Mouse (Mus musculus): ENCODE measurements around the gene Arsa. TPM values are rescaled to one million over a fixed set of nuclear protein-coding genes. Genes with fewer than 3 reads are reported as not detected.
A peak's percentile ranks its signal among the peaks of the same experiment; 100 is the strongest.

The Arsa gene
- total RNA-seq (2021): 10 to 100 TPM; 29.4 to 29.6 TPM

DNA sequence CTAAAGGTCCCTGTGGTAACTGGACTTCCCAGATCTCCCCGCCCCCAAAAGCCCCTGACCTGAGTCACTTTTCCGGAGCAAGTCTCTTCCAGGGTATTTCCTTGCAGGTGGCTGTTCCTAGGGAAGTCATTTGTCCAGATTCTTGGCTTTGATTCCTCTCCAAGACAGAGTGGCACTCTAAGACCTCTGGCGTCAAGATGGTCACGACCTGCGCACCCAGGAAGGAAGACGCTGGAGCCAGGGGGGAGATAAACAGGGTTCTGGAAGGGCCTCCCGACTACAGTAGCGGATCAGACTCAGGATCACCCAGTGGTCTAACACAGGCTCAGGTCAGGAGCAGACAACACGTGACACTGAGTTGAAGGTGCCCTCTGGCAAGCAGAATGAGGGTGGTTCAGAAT is at the start of gene Arsa:
TSS of gene Arsa (minus strand) at position 335 of the 401 bp plus-strand sequence.
- DNase-seq (ENCODE audit: extremely low spot score in 1 of 2, low spot score in 1 of 2): no peak

DNA sequence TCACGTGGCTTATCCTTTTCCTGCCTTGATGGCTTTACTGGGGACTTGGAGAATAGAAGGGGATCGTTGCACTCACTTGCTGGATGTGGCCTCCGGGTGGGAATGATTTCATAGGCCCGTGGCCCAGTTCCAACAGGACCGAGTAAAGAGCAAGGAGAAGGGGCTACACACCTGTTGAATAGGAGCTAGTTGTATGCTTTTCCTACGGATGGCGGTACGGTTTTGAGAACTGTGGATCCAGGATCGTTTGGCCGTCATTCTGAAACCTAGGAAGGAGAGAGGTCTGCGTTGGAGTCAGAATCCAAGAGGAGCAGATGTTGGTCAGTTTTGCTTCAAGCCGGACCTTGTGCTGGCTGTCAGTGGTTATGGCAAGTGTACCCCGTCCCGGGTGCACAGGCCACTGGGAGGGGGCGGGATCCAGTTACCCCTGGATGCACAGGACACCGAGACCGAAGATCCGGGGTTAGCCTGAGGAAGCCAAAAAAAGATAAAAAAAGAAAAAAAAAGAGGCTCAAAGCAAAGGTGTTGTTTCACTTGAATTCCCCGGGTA is 49.6 kb upstream of the Arsa start:
- no peak for DNase-seq (ENCODE audit: extremely low spot score in 1 of 2, low spot score in 1 of 2)

DNA sequence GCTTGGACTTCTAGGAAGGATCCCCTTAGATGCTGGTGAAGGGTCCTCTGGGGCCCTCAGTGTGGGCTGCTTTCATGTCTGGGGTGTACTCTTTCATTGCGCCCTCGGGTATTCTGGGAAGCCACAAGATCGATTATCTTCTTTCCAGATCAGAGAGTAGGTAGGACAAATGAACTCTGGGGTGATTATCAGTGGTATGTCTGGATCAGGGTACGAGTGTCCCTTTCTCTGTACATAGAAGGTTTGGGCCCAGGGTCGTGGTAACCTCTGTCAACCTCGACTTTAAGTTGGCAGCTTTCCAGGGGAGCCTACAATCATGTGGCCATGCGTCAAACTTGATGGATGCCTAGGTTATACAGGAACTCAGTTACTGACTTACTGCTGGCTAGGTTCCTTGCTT is 48.7 kb upstream of the Arsa start:
- no peak for DNase-seq (ENCODE audit: extremely low spot score in 1 of 2, low spot score in 1 of 2)

DNA sequence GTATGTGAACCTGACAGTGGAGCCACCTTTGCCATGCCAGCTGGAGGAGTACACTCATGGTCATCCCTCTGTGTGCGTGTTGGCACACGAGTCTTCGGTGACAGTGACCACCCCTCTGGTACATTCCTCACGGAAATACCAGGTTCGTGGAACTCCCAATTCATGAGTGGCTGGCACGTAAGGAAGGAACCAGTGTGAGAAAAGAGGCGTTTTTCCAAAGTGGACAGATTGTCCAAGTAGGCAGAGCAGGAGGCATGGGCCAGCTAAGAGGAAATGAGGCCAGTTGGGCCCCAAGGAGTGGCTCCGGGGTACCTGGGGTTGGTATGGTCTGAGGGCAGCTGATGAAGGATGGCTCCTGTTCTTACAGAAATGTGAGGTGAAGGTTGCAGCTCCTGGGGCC is 48.2 kb upstream of the Arsa start:
- no peak for DNase-seq (ENCODE audit: extremely low spot score in 1 of 2, low spot score in 1 of 2)

DNA sequence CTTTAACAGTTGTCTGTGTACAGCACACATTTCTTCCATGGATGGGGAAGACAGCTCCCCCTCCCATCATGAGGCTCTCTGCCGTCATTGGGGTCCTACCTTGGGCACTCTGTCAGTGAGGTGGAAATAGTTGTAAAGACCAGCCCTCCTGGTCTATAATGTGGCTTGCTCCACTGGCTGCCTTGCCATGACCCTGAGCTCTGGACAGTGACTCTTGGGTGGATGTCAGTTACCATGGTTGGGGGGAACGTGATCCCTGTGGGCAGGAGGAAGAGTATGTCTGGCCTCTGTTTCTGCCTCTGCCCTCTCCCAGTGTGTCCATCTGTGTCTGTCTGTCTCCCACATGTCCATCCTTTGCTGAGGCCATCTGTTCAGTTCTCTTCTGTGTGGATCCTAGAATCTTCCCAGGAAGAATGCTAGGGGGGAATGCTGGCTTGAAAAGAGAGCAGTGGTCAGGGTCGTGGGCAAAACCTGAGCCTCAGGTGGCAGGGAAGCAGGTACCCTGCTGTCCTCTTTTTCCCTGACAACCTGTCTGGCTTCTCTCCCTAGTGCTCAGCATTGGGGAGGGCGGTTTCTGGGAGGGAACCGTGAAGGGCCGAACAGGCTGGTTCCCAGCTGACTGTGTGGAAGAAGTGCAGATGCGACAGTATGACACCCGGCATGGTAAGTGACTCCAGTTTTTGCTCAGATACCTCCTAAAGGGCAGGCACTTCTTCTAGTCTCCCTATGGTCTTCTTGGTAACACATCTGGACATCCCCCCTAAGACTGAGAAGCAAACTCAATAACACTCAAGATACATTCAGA is 47.6 kb upstream of the Arsa start:
- DNase-seq (ENCODE audit: extremely low spot score in 1 of 2, low spot score in 1 of 2): no peak

DNA sequence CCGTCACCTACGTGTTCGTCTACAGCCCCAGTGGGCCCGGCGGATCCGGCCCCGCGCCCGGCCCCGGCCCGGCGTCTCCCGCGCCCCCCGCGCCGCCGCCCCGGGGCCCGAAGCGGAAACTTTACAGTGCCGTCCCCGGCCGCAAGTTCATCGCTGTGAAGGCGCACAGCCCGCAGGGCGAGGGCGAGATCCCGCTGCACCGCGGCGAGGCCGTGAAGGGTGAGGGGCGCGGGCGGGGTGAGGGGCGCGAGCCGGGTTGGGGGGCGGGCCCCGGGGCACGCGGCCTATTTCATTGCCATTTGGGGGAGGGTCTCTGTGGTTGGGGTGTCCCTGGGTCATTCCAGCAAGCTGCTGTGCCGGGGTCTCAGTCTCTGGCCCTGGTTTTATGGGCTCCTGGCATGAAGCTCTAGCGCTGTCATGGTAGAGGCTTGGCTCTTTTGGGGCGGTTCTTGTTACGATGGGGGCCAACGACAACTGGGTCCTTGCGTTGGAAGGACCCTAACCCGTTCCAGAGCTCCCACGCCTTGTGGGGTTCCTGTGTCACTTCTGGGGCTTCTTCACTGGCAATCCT is 46.9 kb upstream of the Arsa start:
- DNase-seq (ENCODE audit: extremely low spot score in 1 of 2, low spot score in 1 of 2): no peak

DNA sequence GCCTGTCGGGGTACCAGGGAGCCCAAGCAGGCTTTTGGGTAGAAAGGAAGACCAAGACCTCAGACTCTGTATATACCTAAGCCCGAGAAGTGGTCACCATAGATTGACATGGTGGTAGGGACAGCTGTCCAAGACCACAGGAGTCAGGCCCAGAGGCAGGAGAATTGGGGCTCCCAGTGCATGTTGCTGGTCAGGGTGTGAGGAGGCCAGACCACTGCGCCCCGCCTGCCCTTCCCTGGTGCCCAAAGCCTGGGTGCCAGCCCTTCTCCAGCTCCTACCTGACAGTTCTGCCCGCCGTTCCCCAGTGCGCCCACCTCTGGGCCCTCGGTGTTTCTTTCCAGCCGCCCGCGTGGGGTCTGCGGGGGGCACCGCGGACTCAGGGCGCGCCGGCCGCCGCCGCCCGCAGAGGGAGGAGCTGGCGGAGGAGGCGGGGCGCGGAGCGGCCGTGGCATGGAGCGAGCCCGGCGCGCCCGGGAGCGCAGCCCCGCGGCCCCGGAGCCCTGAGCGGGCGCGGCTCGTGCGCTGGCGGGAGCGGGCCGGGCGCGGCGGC is 46.1 kb upstream of the Arsa start:
- no peak for DNase-seq (ENCODE audit: extremely low spot score in 1 of 2, low spot score in 1 of 2)

DNA sequence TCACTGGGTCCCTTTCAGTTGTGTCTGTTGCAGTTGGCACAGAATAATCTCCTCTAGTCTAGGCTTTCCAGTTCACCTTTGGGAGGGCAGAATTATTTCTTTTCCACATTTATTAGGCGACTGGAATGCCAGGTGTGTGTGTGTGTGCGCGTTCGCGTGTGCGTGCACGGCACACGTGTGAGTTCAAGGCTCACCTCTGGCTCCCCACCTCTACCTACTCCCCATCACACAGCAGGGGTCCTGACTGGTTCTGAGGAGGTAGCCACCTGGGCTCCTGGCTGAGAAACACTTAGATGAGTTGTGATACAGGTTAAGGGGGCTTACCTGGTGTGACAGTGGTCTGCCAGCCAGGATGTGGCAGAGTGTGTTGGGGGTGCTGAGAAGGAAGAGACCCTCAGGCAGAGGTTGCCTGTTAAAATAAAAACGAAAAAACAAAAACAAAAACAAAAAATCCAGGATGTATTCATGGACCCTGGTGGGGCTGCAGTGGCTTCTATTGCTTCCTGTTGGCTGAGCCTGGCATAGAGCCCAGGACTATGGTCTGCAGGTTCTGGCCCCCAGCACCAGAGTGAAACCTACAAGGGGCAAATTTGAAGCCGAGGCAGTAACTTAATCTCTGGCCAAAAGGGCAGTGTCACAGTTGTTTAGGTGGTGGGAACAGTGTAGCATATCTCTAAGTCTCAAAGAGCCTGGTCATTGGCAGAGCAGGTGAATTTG is 45.5 kb upstream of the Arsa start:
- no peak for DNase-seq (ENCODE audit: extremely low spot score in 1 of 2, low spot score in 1 of 2)

DNA sequence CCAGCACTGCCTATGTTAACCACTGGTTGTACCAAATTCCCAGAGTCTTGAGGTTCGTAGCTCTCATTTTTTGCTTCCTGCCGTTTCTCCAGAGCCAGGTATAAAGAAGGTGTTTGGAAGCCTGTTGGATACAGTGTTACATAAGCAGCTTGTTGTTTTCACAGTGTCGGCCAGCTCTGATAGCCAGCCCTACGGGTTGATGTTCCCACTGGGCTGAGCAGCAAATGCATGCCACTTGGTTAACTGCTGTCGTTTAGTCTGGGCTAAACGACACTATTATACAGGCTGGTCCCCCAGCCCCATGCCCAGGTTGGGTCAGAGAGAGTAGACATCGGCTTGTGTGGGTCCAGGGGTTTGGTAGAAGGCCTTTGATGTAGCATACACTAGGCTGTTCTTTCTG is 44.7 kb upstream of the Arsa start:
- DNase-seq (ENCODE audit: extremely low spot score in 1 of 2, low spot score in 1 of 2): no peak

DNA sequence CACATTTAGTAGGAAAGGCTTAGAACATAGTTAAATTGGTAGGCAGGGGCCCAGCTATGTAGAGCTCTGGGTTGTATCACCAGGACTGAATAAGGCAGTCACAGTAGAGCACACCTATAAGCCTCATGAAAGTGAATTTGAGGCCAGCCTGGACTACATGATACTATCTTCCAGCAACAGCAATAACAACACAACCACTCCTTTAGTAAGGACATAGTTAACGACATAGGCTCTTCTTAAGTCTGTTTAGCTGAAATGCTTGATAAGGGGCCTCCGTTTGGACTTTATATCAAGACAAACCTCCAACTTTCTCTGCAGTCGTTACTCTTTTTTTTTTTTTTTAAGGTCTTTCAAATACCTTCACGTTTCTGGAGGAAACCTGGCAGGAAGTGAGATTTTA is 35.5 kb upstream of the Arsa start:
- DNase-seq (ENCODE audit: extremely low spot score in 1 of 2, low spot score in 1 of 2): no peak

DNA sequence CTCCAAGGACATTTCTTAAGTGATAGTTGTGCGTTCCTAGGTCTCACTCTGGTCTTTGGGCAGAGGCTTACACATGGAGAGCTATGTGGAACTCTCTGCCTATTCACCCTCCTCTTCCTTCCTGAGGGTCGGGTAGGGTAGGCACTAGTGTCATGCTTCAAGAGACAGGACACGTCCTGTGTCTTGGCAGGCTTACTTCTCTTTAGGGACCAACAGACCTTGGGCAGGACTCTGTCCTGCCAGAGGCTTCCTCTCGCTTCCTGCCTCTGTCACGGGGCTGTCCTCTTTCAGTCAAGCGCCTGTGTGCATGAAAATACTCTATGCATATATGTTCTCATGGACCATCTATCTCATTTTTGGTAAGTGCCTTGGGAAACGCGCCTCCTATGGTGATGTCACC is 30.5 kb upstream of the Arsa start:
- DNase-seq (ENCODE audit: extremely low spot score in 1 of 2, low spot score in 1 of 2): no peak

DNA sequence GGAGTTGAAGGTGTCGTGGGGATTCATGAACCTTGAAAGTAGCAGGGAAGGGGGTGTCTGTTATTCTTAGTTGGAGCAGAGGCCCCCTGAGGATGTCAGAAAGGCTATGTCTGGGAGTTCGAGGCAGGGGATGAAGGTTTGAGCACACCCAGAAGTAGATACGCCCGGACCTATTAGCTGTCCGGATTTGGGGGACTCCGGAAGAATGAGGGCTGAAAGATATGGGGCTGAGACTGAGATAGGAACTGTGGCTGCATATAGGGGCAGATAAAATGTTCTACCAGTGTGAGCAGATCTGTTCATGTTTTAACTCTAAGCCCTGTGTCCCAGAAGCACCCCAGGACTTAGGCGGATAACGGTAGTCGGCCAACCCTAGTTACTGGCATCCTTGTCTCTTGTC is 27.6 kb upstream of the Arsa start:
- DNase-seq (ENCODE audit: extremely low spot score in 1 of 2, low spot score in 1 of 2): no peak

DNA sequence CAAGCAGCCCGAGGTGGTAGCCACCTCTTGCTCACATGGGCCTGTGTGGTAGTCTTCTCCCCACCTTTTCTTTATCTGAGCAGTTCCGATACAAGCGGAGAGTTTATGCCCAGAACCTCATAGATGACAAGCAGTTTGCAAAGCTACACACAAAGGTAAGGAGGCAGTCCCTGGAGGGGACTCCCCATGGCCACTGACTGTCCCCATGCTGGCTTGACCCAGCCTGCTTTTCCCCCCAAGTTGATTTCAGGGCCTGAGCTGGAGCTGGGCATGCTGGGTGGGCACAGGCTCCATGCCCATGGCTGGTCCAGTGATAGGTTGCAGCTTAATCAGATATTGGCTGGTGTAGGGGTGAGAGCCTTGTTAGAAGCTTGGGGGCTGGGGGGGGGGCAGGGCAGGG is 24.1 kb upstream of the Arsa start:
- no peak for DNase-seq (ENCODE audit: extremely low spot score in 1 of 2, low spot score in 1 of 2)

DNA sequence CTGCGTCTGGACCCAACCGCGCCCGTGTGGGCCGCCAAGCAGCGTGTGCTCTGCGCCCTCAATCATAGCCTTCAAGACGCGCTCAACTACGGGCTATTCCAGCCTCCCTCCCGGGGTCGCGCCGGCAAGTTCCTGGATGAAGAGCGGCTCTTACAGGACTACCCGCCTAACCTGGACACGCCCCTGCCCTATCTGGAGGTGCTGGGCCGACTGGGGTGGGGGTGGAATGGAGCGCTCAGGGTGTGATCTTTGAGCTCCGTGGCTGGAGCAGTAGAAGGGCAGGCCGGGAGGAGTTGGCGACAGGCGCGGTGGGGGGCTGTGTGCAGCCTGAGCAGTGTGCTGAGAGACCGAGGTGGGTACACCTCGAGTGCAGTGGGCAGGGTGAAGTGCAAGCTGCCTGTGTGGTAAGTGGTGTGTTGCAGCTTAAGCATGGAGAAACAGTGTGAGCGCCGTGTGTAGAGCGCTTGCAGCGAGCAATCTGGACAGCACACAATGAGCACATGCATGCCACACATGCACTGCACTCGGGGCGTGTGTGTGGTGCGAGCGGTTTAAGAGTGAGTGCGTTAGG is 23.1 kb upstream of the Arsa start:
- DNase-seq (ENCODE audit: extremely low spot score in 1 of 2, low spot score in 1 of 2): no peak

DNA sequence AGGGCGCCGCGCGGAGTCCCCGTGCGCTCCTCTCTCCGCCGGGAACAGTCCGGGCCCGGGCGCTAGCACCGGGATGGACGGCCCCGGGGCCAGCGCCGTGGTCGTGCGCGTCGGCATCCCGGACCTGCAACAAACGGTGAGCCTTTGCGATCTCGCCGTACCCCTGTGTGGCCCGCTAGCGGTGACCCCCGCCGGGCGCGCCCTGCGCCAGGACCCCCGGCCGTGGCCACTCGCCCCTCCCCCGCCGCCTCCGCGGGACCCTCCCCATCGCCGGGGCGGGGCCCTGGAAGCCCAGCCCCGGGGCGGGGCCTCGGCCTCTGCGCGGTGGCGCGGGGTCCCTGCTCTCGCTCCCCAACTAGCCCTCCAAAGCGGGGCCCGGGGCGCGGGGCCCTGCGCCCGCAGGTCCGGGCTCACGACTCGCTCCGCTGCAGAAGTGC is 22.6 kb upstream of the Arsa start:
- DNase-seq (ENCODE audit: extremely low spot score in 1 of 2, low spot score in 1 of 2): peak; percentile 58 to 71

DNA sequence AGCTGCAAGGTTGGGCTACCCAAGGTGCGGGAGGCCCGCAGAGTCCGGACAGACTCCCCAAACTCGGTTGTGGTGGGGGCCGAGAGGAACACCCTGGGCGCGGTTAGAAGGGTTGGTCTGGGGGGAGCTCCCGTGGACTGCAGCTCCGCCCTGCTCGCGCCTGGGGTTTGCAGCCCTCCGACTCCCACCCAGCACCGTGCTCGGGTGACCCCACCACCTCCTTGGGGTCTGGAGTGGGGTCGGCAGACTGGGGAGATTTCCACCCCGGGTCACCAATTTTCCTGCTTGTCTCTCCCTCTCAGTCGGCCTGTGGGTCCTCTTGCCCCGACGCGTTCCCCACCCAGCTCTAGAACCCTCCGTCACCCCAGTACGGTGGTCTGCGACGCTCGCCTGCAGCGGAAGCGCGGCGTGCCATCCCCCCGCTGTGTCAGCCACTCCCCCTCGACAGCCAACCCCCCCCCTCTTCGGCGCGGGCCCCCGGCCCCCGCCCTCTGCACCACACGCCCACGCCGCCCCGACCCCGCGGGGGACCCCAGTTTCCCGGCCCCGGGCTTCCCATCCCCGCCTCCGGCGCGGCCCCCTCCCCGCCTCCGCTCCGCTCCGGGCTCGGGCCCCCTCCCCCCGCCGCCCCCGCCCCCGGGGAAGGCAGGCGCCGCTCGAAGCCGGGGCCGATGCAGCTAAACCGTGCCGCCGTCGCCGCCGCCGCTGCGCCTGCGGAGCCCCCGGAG is 21.9 kb upstream of the Arsa start, which contains the start of gene Shank3:
TSS of gene Shank3 (plus strand) at position 663 of the 728 bp plus-strand sequence.
- peak; percentile 21 to 76 for DNase-seq (ENCODE audit: extremely low spot score in 1 of 2, low spot score in 1 of 2)

DNA sequence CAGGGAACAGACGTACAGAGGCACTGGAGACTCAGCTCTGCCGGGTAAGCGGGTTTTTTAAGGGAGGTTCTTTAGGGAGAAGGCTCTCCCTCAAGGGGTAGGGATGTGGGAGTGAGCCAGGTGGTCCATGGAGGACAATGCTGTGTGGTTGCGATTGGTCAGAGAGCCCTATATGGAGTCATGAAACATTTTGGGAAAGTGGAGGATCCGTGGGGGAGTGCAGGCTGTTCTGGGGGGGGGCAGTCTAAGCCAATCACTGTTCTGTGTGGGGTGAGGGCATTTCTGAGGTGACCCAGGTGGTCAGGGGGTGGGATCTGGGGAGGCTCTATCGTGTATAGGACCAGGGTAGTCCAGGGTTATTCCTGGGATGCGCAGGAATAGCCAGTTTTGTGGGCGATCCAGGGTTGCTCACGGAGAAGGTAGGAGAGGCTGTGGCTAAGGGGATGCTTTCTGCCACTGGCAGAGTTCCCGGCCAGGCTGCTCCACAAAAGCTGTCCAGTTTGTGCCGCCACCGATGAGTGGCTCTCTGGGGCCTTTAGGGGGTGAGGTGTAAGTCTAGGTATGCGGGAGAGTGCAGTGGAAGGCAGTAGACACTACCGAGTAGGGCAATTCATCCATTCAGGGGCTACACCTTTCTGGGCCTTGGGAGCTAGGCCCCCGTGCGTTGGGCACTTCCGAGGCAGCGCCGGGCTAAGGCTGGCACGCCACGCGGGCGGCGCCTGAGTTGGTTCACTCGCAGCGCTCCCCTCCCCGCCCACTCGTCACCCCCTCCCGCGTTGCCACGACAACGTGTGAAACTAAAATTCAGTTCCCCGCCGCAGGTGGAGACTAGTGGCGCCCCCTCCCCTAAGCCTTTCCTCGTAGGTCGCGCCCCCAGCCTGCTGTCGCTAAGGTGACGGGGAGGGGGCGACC is 21.1 kb upstream of the Arsa start:
- DNase-seq (ENCODE audit: extremely low spot score in 1 of 2, low spot score in 1 of 2): peak in 1 of 2 experiments; percentile 67

DNA sequence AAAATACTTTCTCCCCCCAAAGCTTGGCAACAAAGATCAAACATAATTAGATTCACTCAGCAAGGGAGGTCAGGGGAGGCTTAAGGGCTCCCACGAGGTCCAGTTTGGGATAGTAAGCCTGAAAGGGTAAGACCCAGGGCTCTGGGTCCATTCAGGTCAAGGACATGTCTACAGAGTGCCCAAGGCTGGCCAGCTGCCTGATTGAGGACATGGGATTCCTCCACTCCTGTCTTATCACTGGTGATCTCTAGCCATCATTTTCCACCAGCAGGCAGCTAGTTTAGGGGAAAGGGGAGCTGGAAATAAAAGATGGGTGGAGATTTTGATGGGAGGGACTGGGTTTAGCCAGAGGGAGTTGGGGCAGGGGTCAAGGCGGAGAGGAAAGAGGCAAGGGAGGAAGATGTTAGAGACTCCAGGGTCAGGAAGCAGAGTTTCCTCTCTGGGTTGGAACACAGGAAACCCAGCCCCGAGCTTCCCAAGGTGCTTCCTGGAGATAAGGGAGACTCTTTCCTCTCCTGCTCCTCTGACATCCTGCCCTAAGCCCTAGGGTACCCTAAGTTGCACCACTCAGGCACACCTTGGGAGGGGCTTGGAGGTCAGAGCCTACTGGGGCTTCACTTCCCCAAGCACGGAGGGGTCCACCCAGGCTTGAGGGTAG is 20.3 kb upstream of the Arsa start:
- DNase-seq (ENCODE audit: extremely low spot score in 1 of 2, low spot score in 1 of 2): no peak

Data from layer of hippocampus, postnatal 25 days (tissue).